Mouse (Mus musculus) myocyte (in vitro differentiated cells): ENCODE measurements around the gene Mien1. TPM values are rescaled to one million over a fixed set of nuclear protein-coding genes. Genes with fewer than 3 reads are reported as not detected.

ENCODE experiments used
- H3K27me3 ChIP-seq: one replicate; pipeline ENCODE4 v1.6.1; 2011; ENCODE audit not compliant: control insufficient read depth, insufficient read depth, insufficient read length
- H3K36me3 ChIP-seq: one replicate; pipeline ENCODE4 v1.6.1; 2011; ENCODE audit not compliant: control insufficient read depth, insufficient read depth
- H3K4me2 ChIP-seq: one replicate; pipeline ENCODE4 v1.6.1; 2011; ENCODE audit warnings: low read depth, control low read depth
- H3K4me3 ChIP-seq: one replicate; pipeline ENCODE4 v1.5.1; 2011; ENCODE audit warnings: mild to moderate bottlenecking, control low read depth, moderate library complexity
- H3K79me2 ChIP-seq: one replicate; pipeline ENCODE4 v1.6.1; 2011; ENCODE audit not compliant: control insufficient read depth, insufficient read depth
- H3ac ChIP-seq: one replicate; pipeline ENCODE4 v1.6.1; 2011; ENCODE audit not compliant: control insufficient read depth, insufficient read length
- CEBPB ChIP-seq: IDR thresholded peaks from 2 replicates; pipeline ENCODE4 v1.6.1; 2011; ENCODE audit warnings: mild to moderate bottlenecking, moderate library complexity; ENCODE audit not compliant: poor library complexity, insufficient read depth, severe bottlenecking
- E2F4 ChIP-seq: IDR thresholded peaks from one replicate; pipeline ENCODE4 v1.6.1; 2011; ENCODE audit warnings: mild to moderate bottlenecking, control low read depth, moderate library complexity; ENCODE audit not compliant: insufficient read depth
- MAX ChIP-seq: IDR thresholded peaks from one replicate; pipeline ENCODE4 v1.6.1; 2011; ENCODE audit warnings: low read depth, mild to moderate bottlenecking, control low read depth
- MYOD1 ChIP-seq, 3 experiments: IDR thresholded peaks; one replicate each; pipeline ENCODE4 v1.6.1; 2011; ENCODE audit warnings: control low read depth in 2 of 3, low read depth in 2 of 3, mild to moderate bottlenecking in 2 of 3, moderate library complexity in 1 of 3; ENCODE audit not compliant: insufficient read length in 2 of 3, control insufficient read depth in 1 of 3
- MYOG ChIP-seq, 3 experiments: IDR thresholded peaks; one replicate each; pipeline ENCODE4 v1.6.1; 2011; ENCODE audit warnings: control low read depth in 2 of 3, low read depth in 2 of 3, mild to moderate bottlenecking in 2 of 3; ENCODE audit not compliant: insufficient read length in 2 of 3, control insufficient read depth in 1 of 3, insufficient read depth in 1 of 3
- POLR2A ChIP-seq: IDR thresholded peaks from one replicate; pipeline ENCODE4 v1.6.1; 2011; ENCODE audit warnings: low read depth, mild to moderate bottlenecking, control low read depth, moderate library complexity; ENCODE audit not compliant: insufficient read length
- POLR2AphosphoS2 ChIP-seq: IDR thresholded peaks from one replicate; pipeline ENCODE4 v1.6.1; 2011; ENCODE audit warnings: low read depth, control low read depth; ENCODE audit not compliant: insufficient read length
- REST ChIP-seq: IDR thresholded peaks from one replicate; pipeline ENCODE4 v1.6.1; 2011; ENCODE audit warnings: mild to moderate bottlenecking, control low read depth, moderate library complexity; ENCODE audit not compliant: insufficient read depth, insufficient read length
- SRF ChIP-seq: IDR thresholded peaks from one replicate; pipeline ENCODE4 v1.6.1; 2011; ENCODE audit warnings: low read depth; ENCODE audit not compliant: control insufficient read depth, insufficient read length
- TCF12 ChIP-seq: IDR thresholded peaks from one replicate; pipeline ENCODE4 v1.6.1; 2011; ENCODE audit warnings: mild to moderate bottlenecking, control low read depth; ENCODE audit not compliant: poor library complexity, insufficient read depth, severe bottlenecking
- TCF3 ChIP-seq: IDR thresholded peaks from one replicate; pipeline ENCODE4 v1.6.1; 2011; ENCODE audit warnings: low read depth, control low read depth; ENCODE audit not compliant: insufficient read length
- USF1 ChIP-seq: IDR thresholded peaks from one replicate; pipeline ENCODE4 v1.6.1; 2011; ENCODE audit warnings: low read depth, mild to moderate bottlenecking, control low read depth, moderate library complexity
- polyA plus RNA-seq: library from polyadenylated mRNA; unstranded; fragments of >200 nt; fragmentation: generic; extraction: Trizol; gene quantifications from one replicate; pipeline ENCODE4 v1.2.1, GENCODE M21; 2012; ENCODE audit warnings: missing spikeins

Mien1 gene
- polyA plus RNA-seq, 1 experiment = 112 TPM

DNA sequence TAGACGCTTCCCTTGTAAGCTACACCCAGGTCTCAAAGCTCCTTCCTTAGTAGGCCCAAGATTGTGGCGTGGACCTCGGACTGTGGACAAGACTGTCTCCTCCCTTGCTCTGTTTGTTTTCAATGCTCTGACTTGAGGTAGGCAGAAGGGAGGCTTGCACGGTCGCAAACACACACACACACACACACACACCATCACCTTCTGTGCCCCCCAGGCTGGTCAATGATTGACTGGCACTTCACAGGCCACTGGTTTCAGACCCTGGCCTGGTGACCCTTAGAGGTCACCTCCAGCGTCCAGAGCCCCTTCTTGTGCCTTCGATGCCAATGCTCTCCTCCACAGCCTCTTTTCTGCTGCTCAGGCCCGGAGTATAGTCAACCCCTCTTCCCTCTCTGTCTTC, 29.9 kb downstream of the Mien1 start:
- Histone ChIP-seq H3K36me3 (no peaks in the 10 kb centered on the region), H3K4me3 (no peak overlapping the region), H3K79me2 (peaks cover 2% of the 10 kb centered on the region), H3K4me2 (no peak overlapping the region), H3K27me3 (no peaks in the 10 kb centered on the region), H3ac (no peak overlapping the region)
- TF ChIP-seq TCF12 = no peak
- TF ChIP-seq MAX = no peak
- TF ChIP-seq CEBPB = no peak
- no peak for TF ChIP-seq SRF
- no peak for TF ChIP-seq MYOG (IDR thresholded peaks at IDR 0.05; ENCODE audit: control insufficient read depth in 1 of 3, insufficient read depth in 1 of 3, insufficient read length in 2 of 3, low read depth in 2 of 3)
- TF ChIP-seq REST = no peak
- no peak for TF ChIP-seq E2F4
- no peak for TF ChIP-seq MYOD1 (IDR thresholded peaks at IDR 0.05; ENCODE audit: control insufficient read depth in 1 of 3, insufficient read length in 2 of 3, low read depth in 2 of 3)
- TF ChIP-seq POLR2A = no peak

DNA sequence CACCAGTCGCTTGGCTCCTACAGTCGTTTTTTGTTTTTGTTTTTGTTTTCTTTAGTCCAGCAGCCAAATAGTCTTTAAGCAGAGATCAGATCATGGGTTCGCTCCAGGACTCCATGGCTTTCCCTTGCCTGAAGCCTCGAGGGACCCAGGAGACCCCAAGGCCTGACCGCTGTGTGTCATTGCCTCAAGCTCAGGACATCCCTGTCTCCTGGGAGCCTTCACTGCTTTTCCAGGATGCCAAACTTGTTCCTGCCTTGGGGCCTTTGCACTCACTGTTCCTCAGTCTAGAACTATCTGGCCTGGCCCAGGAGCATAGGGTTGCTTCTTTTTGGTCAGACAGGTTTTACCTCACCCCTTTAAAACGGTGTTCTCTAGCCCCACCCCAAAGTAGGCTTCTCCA, 32.2 kb downstream of the Mien1 start:
- Histone ChIP-seq H3K27me3 (no peaks in the 10 kb centered on the region), H3ac (no peak overlapping the region), H3K79me2 (no peaks in the 10 kb centered on the region), H3K4me2 (no peak overlapping the region), H3K4me3 (no peak overlapping the region), H3K36me3 (no peaks in the 10 kb centered on the region)
- no peak for TF ChIP-seq E2F4
- TF ChIP-seq SRF = no peak

DNA sequence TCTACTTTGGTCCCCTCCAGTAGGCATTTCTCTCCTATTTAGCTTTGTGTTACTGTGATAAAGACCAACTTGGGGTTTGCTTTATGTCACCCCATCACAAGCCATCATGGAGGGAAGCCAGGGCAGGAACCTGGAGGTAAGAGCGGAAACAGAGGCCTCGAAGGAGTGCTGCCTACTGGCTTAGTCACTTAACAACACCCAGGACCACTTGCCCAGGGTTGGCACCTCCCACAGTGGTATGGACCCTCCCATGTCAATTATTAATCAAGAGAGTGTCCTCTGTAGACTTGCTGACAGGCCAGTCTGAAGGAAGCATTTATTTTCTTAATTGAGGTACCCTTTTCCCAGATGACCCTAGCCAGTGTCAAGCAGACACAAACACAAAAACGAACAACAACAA, 38.0 kb downstream of the Mien1 start:
- TF ChIP-seq POLR2A = no peak
- peak overlapping the region; percentile 94 for H3K4me2 ChIP-seq
- H3K27me3 ChIP-seq = no peaks in the 10 kb centered on the region
- no peak overlapping the region for H3ac ChIP-seq
- H3K79me2 ChIP-seq = no peaks in the 10 kb centered on the region
- peak overlapping the region; percentile 26 for H3K4me3 ChIP-seq
- H3K36me3 ChIP-seq = no peaks in the 10 kb centered on the region

DNA sequence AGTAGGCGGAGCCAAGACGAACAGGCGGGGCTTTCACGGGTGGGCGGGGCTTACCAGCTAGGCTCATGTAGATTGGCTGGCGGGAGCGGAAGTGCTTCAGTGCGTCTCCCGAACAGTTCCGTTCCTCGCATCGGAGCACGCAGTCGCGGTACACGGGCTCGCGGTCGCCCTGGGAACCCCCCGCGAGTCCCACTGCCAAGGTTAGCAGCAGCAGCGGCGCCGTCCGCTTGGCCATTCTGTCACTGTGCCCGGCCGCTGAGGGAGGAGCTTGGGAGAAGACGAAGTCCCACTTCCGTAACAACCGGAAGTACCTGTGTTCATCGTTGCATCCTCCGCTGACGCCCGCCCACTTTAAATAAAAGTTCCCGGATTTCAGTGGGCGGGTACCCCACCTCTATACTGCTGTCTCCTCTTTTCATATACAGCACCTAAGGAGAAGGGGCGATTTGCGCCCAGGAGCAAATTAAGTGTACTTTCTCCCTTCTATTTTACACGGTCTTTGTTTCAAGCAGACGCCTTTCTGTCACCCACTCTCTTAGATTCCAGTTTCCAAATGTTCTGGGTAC, 38.5 kb downstream of the Mien1 start, which contains the start of gene Pgap3:
Pgap3 (minus strand) TSS at position 330 of the 566 bp plus-strand sequence.
- Histone ChIP-seq H3K4me3 (peak within 1 kb of the TSS; percentile 26), H3K79me2 (no peaks in the 10 kb centered on the region), H3K27me3 (no peaks in the 10 kb centered on the region), H3K36me3 (no peaks in the 10 kb centered on the region), H3ac (no peak within 1 kb of the TSS), H3K4me2 (peak within 1 kb of the TSS; percentile 94)
- TF ChIP-seq POLR2A = peak; percentile 72
- peak; percentile 70 for TF ChIP-seq E2F4
- no peak for TF ChIP-seq MAX
- peak; percentile 74 for TF ChIP-seq POLR2AphosphoS2
- TF ChIP-seq SRF = no peak

DNA sequence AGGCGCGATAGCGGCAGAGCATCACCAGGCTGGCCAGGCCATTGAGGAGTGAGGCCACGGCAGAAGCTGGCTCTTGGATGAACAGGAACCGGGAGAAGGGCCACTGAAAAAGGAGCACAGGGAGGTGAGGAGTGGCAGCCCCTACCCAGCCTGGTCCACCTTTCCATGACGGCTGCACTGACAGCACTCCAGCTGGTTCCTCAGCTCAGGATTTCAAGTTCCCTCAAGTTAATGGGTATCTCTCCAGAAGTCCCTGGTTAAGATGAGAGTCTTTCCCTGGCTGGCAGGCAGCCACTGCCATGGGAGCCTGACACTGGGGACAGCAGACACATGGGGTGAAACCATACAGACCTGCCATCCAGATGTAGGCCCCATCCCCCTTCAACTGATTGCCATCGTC, 40.8 kb downstream of the Mien1 start:
- TF ChIP-seq SRF (no peak), TCF12 (no peak), E2F4 (no peak), MYOD1 (IDR thresholded peaks at IDR 0.05; ENCODE audit: control insufficient read depth in 1 of 3, insufficient read length in 2 of 3, low read depth in 2 of 3) (no peak), TCF3 (no peak), REST (no peak), MYOG (IDR thresholded peaks at IDR 0.05; ENCODE audit: control insufficient read depth in 1 of 3, insufficient read depth in 1 of 3, insufficient read length in 2 of 3, low read depth in 2 of 3) (no peak), POLR2AphosphoS2 (no peak)
- no peaks in the 10 kb centered on the region for H3K36me3 ChIP-seq
- H3ac ChIP-seq = no peak overlapping the region

DNA sequence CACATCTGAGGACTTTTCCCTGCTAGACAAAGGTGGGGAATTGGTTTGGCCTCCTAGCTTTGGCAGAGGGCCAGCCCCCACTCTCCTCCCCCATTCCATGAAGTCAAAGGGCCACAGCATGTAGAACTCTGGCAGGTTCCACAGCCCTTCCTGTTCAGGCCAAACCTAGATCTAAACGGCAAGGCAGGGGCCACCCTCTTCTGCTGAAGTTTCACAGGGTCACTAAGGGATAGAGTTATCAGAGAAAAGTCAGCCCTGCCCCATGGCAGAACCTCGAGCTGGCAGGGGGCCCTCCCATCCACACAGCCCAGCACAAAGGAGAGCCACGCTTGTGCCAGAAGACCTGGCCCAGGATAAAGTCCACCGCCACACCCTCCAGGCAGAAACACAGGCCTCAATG, 43.8 kb downstream of the Mien1 start:
- H3ac ChIP-seq = no peak overlapping the region
- H3K4me3 ChIP-seq = no peak overlapping the region
- H3K36me3 ChIP-seq = no peaks in the 10 kb centered on the region
- TF ChIP-seq SRF (no peak), MAX (no peak), TCF3 (no peak), POLR2A (no peak), MYOD1 (IDR thresholded peaks at IDR 0.05; ENCODE audit: control insufficient read depth in 1 of 3, insufficient read length in 2 of 3, low read depth in 2 of 3) (no peak), POLR2AphosphoS2 (no peak), USF1 (no peak), TCF12 (no peak), E2F4 (no peak), CEBPB (no peak), MYOG (IDR thresholded peaks at IDR 0.05; ENCODE audit: control insufficient read depth in 1 of 3, insufficient read depth in 1 of 3, insufficient read length in 2 of 3, low read depth in 2 of 3) (no peak), REST (no peak)
- no peaks in the 10 kb centered on the region for H3K79me2 ChIP-seq
- H3K27me3 ChIP-seq = no peaks in the 10 kb centered on the region
- peak overlapping the region; percentile 27 for H3K4me2 ChIP-seq

More for the DNA sequence above, 40.8 kb downstream of the Mien1 start:
- H3K79me2 ChIP-seq = no peaks in the 10 kb centered on the region
- H3K27me3 ChIP-seq = no peaks in the 10 kb centered on the region
- no peak overlapping the region for H3K4me2 ChIP-seq
- no peak overlapping the region for H3K4me3 ChIP-seq
